Mouse (Mus musculus): Measurements from ENCODE around the gene Ptpn13. TPM values are rescaled to one million over a fixed set of nuclear protein-coding genes. Genes with fewer than 3 reads are reported as not detected.

The Ptpn13 gene
- total RNA-seq, 2 experiments from 2014 or later = 9.3 to 10.5 TPM

- intact Hi-C loops (cut with DNase I) = no loop called here
- no peak for DNase-seq (ENCODE audit: low spot score in 2 of 2)
Measured at GRCm38 (mm10) chr5:103418886-103419285, 6.1 kb upstream of the Ptpn13 start.

GRCm38 (mm10) chr5:103420568-103420967 lies 4.4 kb upstream of the Ptpn13 start:
- intact Hi-C loops (cut with DNase I) = no loop called here
- DNase-seq (ENCODE audit: low spot score in 2 of 2) = no peak

GRCm38 (mm10) chr5:103422609-103423008 lies 2.4 kb upstream of the Ptpn13 start:
- no peak for DNase-seq (ENCODE audit: low spot score in 2 of 2)
- intact Hi-C loops (cut with DNase I) = no loop called here

GRCm38 (mm10) chr5:103423305-103423926 lies 1.6 kb upstream of the Ptpn13 start:
- intact Hi-C loops (cut with DNase I) = no loop called here
- no peak for DNase-seq (ENCODE audit: low spot score in 2 of 2)

GRCm38 (mm10) chr5:103423927-103424315 lies 1.1 kb upstream of the Ptpn13 start:
- intact Hi-C loops (cut with DNase I) = no loop called here
- no peak for DNase-seq (ENCODE audit: low spot score in 2 of 2)

GRCm38 (mm10) chr5:103425363-103426031 lies 505 bp downstream of the Ptpn13 start:
- DNase-seq (ENCODE audit: low spot score in 2 of 2) = peak; percentile 5 to 23
- intact Hi-C loops (cut with DNase I) = no loop called here

GRCm38 (mm10) chr5:103426250-103426649 lies 1.3 kb downstream of the Ptpn13 start:
- intact Hi-C loops (cut with DNase I) = no loop called here
- DNase-seq (ENCODE audit: low spot score in 2 of 2) = no peak

GRCm38 (mm10) chr5:103430986-103431385 lies 6.0 kb downstream of the Ptpn13 start:
- intact Hi-C loops (cut with DNase I) = no loop called here
- DNase-seq (ENCODE audit: low spot score in 2 of 2) = no peak

- no peak for DNase-seq (ENCODE audit: low spot score in 2 of 2)
- intact Hi-C loops (cut with DNase I) = no loop called here
Measured at GRCm38 (mm10) chr5:103431479-103431878, 6.5 kb downstream of the Ptpn13 start.

GRCm38 (mm10) chr5:103436039-103436944 lies 11.3 kb downstream of the Ptpn13 start:
- intact Hi-C loops (cut with DNase I) = no loop called here
- DNase-seq (ENCODE audit: low spot score in 2 of 2) = no peak

GRCm38 (mm10) chr5:103437714-103438113 lies 12.7 kb downstream of the Ptpn13 start:
- intact Hi-C loops (cut with DNase I) = no loop called here
- DNase-seq (ENCODE audit: low spot score in 2 of 2) = no peak

GRCm38 (mm10) chr5:103439171-103439570 lies 14.2 kb downstream of the Ptpn13 start:
- intact Hi-C loops (cut with DNase I) = no loop called here
- no peak for DNase-seq (ENCODE audit: low spot score in 2 of 2)

GRCm38 (mm10) chr5:103440418-103441276 lies 15.7 kb downstream of the Ptpn13 start:
- DNase-seq (ENCODE audit: low spot score in 2 of 2) = no peak
- intact Hi-C loops (cut with DNase I) = no loop called here

- intact Hi-C loops (cut with DNase I) = no loop called here
- DNase-seq (ENCODE audit: low spot score in 2 of 2) = no peak
Measured at GRCm38 (mm10) chr5:103441706-103442105, 16.7 kb downstream of the Ptpn13 start.

GRCm38 (mm10) chr5:103442269-103442688 lies 17.3 kb downstream of the Ptpn13 start:
- DNase-seq (ENCODE audit: low spot score in 2 of 2) = no peak
- intact Hi-C loops (cut with DNase I) = no loop called here

- DNase-seq (ENCODE audit: low spot score in 2 of 2) = no peak
- intact Hi-C loops (cut with DNase I) = no loop called here
Measured at GRCm38 (mm10) chr5:103442921-103443320, 17.9 kb downstream of the Ptpn13 start.

- intact Hi-C loops (cut with DNase I) = no loop called here
- DNase-seq (ENCODE audit: low spot score in 2 of 2) = no peak
Measured at GRCm38 (mm10) chr5:103445383-103445782, 20.4 kb downstream of the Ptpn13 start.

- DNase-seq (ENCODE audit: low spot score in 2 of 2) = no peak
- intact Hi-C loops (cut with DNase I) = no loop called here
Measured at GRCm38 (mm10) chr5:103447806-103448416, 22.9 kb downstream of the Ptpn13 start.

- no peak for DNase-seq (ENCODE audit: low spot score in 2 of 2)
- intact Hi-C loops (cut with DNase I) = no loop called here
Measured at GRCm38 (mm10) chr5:103448470-103448869, 23.5 kb downstream of the Ptpn13 start.

Measured in left cerebral cortex, postnatal 25 days (tissue).